Mouse (Mus musculus): ENCODE measurements at regions not wholly inside any gene's neighbourhood (a gene's known extent, or its start where the extent isn't known, plus 50 kb on each side); places are given as distances from the start of the nearest gene placed in this dataset.

GRCm38 (mm10) chr5:46845175-46845574 lies 987.8 kb upstream of the Lcorl start:
- Histone ChIP-seq H3K27ac (ENCODE audit: insufficient read depth, low read depth, low read length) (no peak overlapping the region), H3K27me3 (ENCODE audit: control insufficient read depth, insufficient read depth, low read length) (no peaks in the 10 kb centered on the region), H3K4me3 (ENCODE audit: low read depth, low read length) (no peak overlapping the region), H3K36me3 (ENCODE audit: control insufficient read depth, insufficient read depth, low read length) (no peaks in the 10 kb centered on the region), H3K4me1 (ENCODE audit: control insufficient read depth, insufficient read depth, insufficient read length, low read length) (no peaks in the 10 kb centered on the region)
- 82% methylated on average over 2 of the region's 2 CpGs for WGBS
- TF ChIP-seq POLR2A (IDR thresholded peaks at IDR 0.05; ENCODE audit: low read depth, low read length) (no peak), CTCF (IDR thresholded peaks at IDR 0.05; ENCODE audit: extremely low read depth, insufficient read length, insufficient replicate concordance, low read depth, low read length) (no peak)

- H3K4me1 ChIP-seq (ENCODE audit: control insufficient read depth, insufficient read depth, insufficient read length, low read length): 0 out of 2 replicates have a peak, but pooled peaks cover 1% of the 10 kb centered on the region
- TF ChIP-seq CTCF (IDR thresholded peaks at IDR 0.05; ENCODE audit: extremely low read depth, insufficient read length, insufficient replicate concordance, low read depth, low read length) (no peak), POLR2A (IDR thresholded peaks at IDR 0.05; ENCODE audit: low read depth, low read length) (no peak)
- no peak overlapping the region for H3K4me3 ChIP-seq (ENCODE audit: low read depth, low read length)
- H3K36me3 ChIP-seq (ENCODE audit: control insufficient read depth, insufficient read depth, low read length): no peaks in the 10 kb centered on the region
- no peaks in the 10 kb centered on the region for H3K27me3 ChIP-seq (ENCODE audit: control insufficient read depth, insufficient read depth, low read length)
- H3K27ac ChIP-seq (ENCODE audit: insufficient read depth, low read depth, low read length): no peak overlapping the region
- WGBS: 24% methylated on average over 4 of the region's 4 CpGs
These were observed 979.4 kb upstream of the Lcorl start for GRCm38 (mm10) chr5:46836810-46837209.

GRCm38 (mm10) chr5:46830797-46831618 lies 973.6 kb upstream of the Lcorl start:
- TF ChIP-seq POLR2A (IDR thresholded peaks at IDR 0.05; ENCODE audit: low read depth, low read length) (no peak), CTCF (IDR thresholded peaks at IDR 0.05; ENCODE audit: extremely low read depth, insufficient read length, insufficient replicate concordance, low read depth, low read length) (no peak)
- no peaks in the 10 kb centered on the region for H3K4me1 ChIP-seq (ENCODE audit: control insufficient read depth, insufficient read depth, insufficient read length, low read length)

GRCm38 (mm10) chr5:46830114-46830513 lies 972.7 kb upstream of the Lcorl start:
- H3K4me3 ChIP-seq (ENCODE audit: low read depth, low read length): no peak overlapping the region
- 93% methylated on average over 6 of the region's 6 CpGs for WGBS
- H3K27me3 ChIP-seq (ENCODE audit: control insufficient read depth, insufficient read depth, low read length): no peaks in the 10 kb centered on the region
- no peaks in the 10 kb centered on the region for H3K4me1 ChIP-seq (ENCODE audit: control insufficient read depth, insufficient read depth, insufficient read length, low read length)
- H3K36me3 ChIP-seq (ENCODE audit: control insufficient read depth, insufficient read depth, low read length): no peaks in the 10 kb centered on the region
- TF ChIP-seq CTCF (IDR thresholded peaks at IDR 0.05; ENCODE audit: extremely low read depth, insufficient read length, insufficient replicate concordance, low read depth, low read length) (no peak), POLR2A (IDR thresholded peaks at IDR 0.05; ENCODE audit: low read depth, low read length) (no peak)
- H3K27ac ChIP-seq (ENCODE audit: insufficient read depth, low read depth, low read length): no peak overlapping the region

More at GRCm38 (mm10) chr5:46830797-46831618, 973.6 kb upstream of the Lcorl start:
- 86% methylated on average over 9 of the region's 9 CpGs for WGBS
- Histone ChIP-seq H3K36me3 (ENCODE audit: control insufficient read depth, insufficient read depth, low read length) (no peaks in the 10 kb centered on the region), H3K4me3 (ENCODE audit: low read depth, low read length) (no peak overlapping the region), H3K27me3 (ENCODE audit: control insufficient read depth, insufficient read depth, low read length) (no peaks in the 10 kb centered on the region), H3K27ac (ENCODE audit: insufficient read depth, low read depth, low read length) (no peak overlapping the region)

GRCm38 (mm10) chr5:46826381-46826780 lies 969.0 kb upstream of the Lcorl start:
- no peak for TF ChIP-seq POLR2A (IDR thresholded peaks at IDR 0.05; ENCODE audit: low read depth, low read length)
- TF ChIP-seq CTCF (IDR thresholded peaks at IDR 0.05; ENCODE audit: extremely low read depth, insufficient read length, insufficient replicate concordance, low read depth, low read length): no peak
- Histone ChIP-seq H3K27me3 (ENCODE audit: control insufficient read depth, insufficient read depth, low read length) (no peaks in the 10 kb centered on the region), H3K36me3 (ENCODE audit: control insufficient read depth, insufficient read depth, low read length) (no peaks in the 10 kb centered on the region), H3K4me1 (ENCODE audit: control insufficient read depth, insufficient read depth, insufficient read length, low read length) (no peaks in the 10 kb centered on the region), H3K27ac (ENCODE audit: insufficient read depth, low read depth, low read length) (no peak overlapping the region), H3K4me3 (ENCODE audit: low read depth, low read length) (no peak overlapping the region)
- 94% methylated on average over 1 of the region's 1 CpGs for WGBS

- no peak overlapping the region for H3K4me3 ChIP-seq (ENCODE audit: low read depth, low read length)
- 62% methylated on average over 3 of the region's 3 CpGs for WGBS
- no peaks in the 10 kb centered on the region for H3K36me3 ChIP-seq (ENCODE audit: control insufficient read depth, insufficient read depth, low read length)
- H3K27ac ChIP-seq (ENCODE audit: insufficient read depth, low read depth, low read length): no peak overlapping the region
- TF ChIP-seq POLR2A (IDR thresholded peaks at IDR 0.05; ENCODE audit: low read depth, low read length) (no peak), CTCF (IDR thresholded peaks at IDR 0.05; ENCODE audit: extremely low read depth, insufficient read length, insufficient replicate concordance, low read depth, low read length) (no peak)
- H3K27me3 ChIP-seq (ENCODE audit: control insufficient read depth, insufficient read depth, low read length): no peaks in the 10 kb centered on the region
- no peaks in the 10 kb centered on the region for H3K4me1 ChIP-seq (ENCODE audit: control insufficient read depth, insufficient read depth, insufficient read length, low read length)
These were observed 967.5 kb upstream of the Lcorl start for GRCm38 (mm10) chr5:46824934-46825333.

GRCm38 (mm10) chr5:46795102-46795501 lies 937.7 kb upstream of the Lcorl start:
- Histone ChIP-seq H3K4me1 (ENCODE audit: control insufficient read depth, insufficient read depth, insufficient read length, low read length) (no peaks in the 10 kb centered on the region), H3K4me3 (ENCODE audit: low read depth, low read length) (no peak overlapping the region), H3K27ac (ENCODE audit: insufficient read depth, low read depth, low read length) (no peak overlapping the region), H3K27me3 (ENCODE audit: control insufficient read depth, insufficient read depth, low read length) (no peaks in the 10 kb centered on the region), H3K36me3 (ENCODE audit: control insufficient read depth, insufficient read depth, low read length) (no peaks in the 10 kb centered on the region)
- WGBS: 85% methylated on average over 2 of the region's 2 CpGs
- TF ChIP-seq POLR2A (IDR thresholded peaks at IDR 0.05; ENCODE audit: low read depth, low read length): no peak
- no peak for TF ChIP-seq CTCF (IDR thresholded peaks at IDR 0.05; ENCODE audit: extremely low read depth, insufficient read length, insufficient replicate concordance, low read depth, low read length)
